Mouse (Mus musculus): ENCODE data around the gene Sdk2.

Sdk2 gene

DNA sequence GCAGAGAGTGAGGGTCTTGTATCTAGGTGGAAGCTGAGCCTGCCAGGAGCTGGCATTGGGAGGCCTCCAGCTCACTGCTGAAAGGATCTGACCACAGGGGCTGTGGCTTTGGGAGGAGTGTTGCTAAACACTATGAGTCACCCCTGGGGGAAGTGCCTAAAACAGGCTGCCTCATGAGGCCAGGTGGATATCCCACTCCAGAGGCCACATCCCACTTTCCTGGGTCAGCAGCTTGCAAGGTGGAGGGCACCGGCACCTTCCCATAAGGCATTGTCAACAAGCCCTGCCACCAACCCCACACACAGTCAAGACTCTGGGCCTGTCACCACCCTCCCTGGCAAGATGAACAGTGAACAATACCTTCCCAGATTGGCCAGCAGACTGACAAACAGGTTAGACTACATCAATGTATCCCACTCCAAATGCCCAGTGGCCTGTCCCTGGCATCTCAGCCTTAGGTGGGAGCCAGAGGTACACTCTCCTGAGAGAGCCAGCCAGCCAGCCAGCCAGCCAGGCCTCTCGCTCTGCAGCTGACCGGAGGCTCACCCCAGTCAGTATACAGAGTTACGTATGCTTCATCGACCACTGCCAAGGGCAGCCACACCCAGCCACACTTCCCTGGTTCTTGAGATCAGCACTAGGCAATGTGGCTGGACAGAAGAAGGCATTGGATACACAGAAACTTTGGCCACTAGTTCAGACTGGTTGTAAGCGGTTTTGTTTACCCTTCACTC is 333.0 kb downstream of the Sdk2 start:
- no peak for DNase-seq

DNA sequence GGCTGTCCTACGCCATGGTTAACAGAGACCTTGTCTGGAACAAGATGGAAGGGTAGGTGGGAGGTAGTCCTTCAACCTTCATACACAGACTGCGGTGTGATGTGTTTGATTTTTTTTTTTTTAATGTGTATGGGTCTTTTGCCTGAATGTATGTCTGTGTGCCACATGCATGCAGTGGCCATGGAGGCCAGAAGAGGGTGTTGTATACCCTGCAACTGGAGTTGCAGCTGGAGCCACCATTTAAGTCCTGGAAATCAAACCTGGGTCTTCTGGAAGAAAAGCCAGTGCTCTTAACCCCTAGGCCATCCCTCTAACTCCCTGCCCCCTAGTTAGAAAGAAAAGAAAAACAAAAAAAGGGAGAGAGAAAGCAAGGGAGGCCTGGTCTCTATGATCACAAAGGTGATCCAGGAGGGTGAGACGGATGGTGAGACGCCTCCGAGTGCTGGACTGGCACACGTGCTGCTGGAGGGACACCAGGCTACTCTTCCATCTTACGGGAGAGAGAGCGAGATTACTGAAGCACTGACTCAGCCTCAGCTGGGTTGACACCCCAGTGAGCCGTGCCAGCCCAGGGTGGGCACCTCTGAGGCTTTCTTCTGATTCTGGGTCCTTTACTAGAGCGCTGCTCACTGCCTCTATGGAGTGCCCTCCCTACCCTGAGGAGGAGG is 334.8 kb downstream of the Sdk2 start:
- DNase-seq: no peak

DNA sequence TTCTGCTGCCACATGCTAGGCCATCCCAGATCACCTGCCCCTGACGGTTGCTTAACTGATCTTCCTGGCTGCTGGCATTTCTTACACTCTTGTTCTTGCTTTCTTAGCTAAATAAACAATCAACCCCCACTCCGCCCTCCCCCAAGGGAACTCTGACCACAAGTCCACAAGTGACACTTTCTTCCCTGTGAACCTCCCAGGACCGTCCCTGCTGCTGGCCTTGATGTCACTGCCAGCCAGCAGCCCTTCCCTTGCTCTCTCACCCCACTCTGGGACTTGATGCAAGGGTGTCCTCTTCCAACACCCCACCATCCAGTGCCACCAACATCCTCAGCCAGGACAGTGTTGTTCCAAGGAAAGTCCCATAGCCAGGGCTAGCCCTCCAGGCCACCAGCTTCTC is 336.0 kb downstream of the Sdk2 start:
- no peak for DNase-seq

DNA sequence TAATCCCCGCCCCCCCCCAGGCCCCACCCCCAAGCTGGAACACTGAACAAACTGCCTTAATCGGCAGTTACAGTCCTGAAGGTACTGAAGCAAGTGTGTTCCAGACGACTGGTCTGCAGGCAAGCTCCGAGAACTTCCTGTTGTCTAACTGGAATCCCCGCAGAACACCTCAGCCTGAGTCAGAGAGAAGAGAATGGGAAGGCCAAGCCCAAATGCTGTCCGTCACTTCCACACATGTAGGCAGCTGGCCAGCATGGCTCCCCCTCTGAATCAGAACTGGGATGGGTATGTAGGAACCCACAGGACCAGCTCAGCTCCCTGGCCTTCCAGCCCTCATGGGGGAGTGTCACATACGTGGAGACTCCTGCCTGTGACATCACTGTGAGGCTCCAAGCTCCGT is 336.9 kb downstream of the Sdk2 start:
- no peak for DNase-seq

DNA sequence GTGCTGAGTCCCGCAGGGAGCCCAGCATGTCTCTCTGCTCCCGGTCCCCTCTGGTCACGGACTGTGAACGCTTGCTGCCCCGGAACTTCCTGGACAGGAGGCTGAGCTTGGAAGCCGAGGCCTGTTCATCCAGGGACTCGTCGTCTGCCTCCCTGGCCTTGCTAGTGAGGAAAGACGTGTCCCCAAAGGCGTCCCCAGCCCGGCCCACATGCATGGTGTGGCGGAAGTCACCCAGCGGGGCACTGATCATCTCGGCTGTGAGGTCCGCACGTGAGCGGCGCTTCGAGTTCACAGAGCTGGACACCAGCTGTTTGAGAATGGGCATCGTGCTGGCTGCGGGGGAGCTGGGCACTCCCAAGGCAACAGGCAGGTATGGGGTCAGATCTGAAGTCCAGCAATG is 337.6 kb downstream of the Sdk2 start:
- no peak for DNase-seq

DNA sequence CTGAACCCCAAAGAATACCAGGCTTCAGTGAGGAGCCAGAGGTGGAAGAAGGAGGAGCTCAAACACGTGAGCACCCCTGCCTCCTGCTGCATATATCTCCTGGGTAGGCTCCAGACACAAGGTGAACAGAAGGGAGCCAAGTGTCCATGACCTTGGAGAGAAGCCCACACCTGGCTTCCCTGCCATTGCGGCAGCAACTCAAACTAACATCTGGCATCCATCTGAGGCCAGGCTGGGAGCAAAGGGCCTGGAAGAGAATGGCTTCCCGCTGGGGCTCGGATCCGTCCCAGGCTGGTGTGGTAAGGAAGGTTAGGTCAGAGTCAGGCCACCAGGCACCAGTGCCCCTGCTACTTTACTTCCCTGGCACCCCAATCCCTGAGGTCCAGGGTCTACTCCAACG is 338.9 kb downstream of the Sdk2 start:
- no peak for DNase-seq

DNA sequence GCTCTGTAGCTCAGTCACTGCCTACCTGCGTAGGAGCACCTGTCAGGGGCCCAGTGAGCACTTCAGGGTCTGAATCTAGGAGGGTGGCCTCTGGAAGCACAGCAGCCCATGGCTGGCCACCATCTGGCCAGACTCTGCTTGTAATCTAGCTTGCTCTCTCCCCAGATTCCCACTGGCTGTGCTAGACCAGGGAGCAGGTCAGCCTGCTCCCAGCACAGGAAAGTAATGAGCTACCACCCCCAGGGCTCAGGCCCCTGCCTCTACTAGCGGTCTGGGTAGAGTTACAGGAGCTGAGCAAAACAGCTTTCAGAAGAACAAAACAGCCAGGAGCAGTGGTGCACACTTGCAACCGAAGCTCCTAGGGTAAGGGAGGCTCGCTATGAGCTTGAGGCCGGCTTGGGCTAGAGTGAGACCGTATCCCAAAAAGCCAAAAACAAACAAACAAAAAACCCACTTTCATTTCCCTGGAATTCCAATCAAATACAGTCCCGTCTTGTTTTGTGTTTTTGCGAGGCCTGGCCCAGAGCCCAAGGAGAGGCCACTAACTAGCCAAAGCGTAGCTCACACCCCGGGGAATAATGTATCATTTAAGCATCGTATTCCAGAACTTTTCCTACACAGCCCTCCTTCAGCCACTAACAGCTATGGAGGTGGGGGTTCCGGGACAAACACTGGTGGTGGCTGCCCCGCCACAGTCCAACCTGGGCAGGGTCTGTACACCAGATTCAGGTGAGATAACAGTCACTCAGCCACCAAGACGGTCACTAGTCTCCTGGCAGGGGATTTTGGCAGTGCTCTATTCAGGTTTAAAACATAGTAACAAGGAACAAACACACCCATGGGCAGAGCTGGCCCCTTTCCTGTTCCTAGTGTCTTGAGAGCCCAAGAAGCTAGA is 339.6 kb downstream of the Sdk2 start:
- DNase-seq: no peak
